Mouse (Mus musculus): ENCODE data around the gene Stk24. TPM values are rescaled to one million over a fixed set of nuclear protein-coding genes. Genes with fewer than 3 reads are reported as not detected.
A peak's percentile ranks its signal among the peaks of the same experiment; 100 is the strongest.

Gene Stk24
- polyA plus RNA-seq, 1 experiment from 2014 or later = 34.0 TPM

- Histone ChIP-seq H3K36me3 (ENCODE audit: control insufficient read depth, insufficient read depth, low read length) (no peaks in the 10 kb centered on the region), H3K4me2 (replicated peaks; ENCODE audit: low read depth) (no peak overlapping the region), H3K27me3 (ENCODE audit: control insufficient read depth, insufficient read depth, low read length) (no peaks in the 10 kb centered on the region), H3K27ac (replicated peaks) (no peak overlapping the region), H3K4me1 (replicated peaks; ENCODE audit: control insufficient read depth, insufficient read depth) (no peaks in the 10 kb centered on the region), H3K9ac (ENCODE audit: low read length) (no peak overlapping the region), H3K4me3 (ENCODE audit: low read depth, low read length) (no peak overlapping the region), H3K9me3 (ENCODE audit: control insufficient read depth, low read length) (no peaks in the 10 kb centered on the region)
- no peak for TF ChIP-seq CTCF (IDR thresholded peaks at IDR 0.05; ENCODE audit: low read depth)
- no peak for TF ChIP-seq EP300 (optimal IDR thresholded peaks at IDR 0.05)
- ATAC-seq (ENCODE audit: low FRiP score, low TSS enrichment) = no peak
- WGBS = 73% methylated on average over 17 of the region's 17 CpGs
- no peak for DNase-seq (ENCODE audit: low spot score)
These were observed 55.1 kb downstream of the Stk24 start for GRCm38 (mm10) chr14:121324521-121325330.

DNA sequence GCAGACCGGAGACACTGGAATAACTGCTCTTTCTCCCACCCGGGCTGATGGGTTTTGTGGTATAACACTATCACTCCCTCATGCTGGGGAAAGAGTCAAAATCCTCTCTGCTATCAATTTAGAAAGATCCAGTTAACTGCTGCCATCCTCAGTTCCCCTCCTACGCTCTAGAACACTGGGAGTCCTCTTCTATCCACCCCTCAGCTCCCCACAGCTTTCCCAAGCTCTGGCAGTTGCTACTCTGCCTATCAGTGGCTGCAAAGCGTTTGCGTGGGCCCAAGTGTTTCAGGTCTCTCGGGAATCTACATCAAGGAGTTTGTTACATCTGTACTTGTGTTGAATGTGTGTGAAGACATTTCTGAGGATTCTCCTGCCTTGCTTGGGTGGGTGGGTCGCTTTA, 57.2 kb downstream of the Stk24 start:
- no peak for DNase-seq (ENCODE audit: low spot score)
- H3K27ac ChIP-seq (replicated peaks) = no peak overlapping the region
- 83% methylated on average over 7 of the region's 7 CpGs for WGBS

GRCm38 (mm10) chr14:121322150-121322549, 57.7 kb downstream of the Stk24 start:
- Histone ChIP-seq H3K36me3 (ENCODE audit: control insufficient read depth, insufficient read depth, low read length) (no peaks in the 10 kb centered on the region), H3K27ac (replicated peaks) (no peak overlapping the region), H3K4me3 (ENCODE audit: low read depth, low read length) (no peak overlapping the region), H3K4me1 (replicated peaks; ENCODE audit: control insufficient read depth, insufficient read depth) (0 out of 2 replicates have a peak, but pooled peaks cover 2% of the 10 kb centered on the region), H3K27me3 (ENCODE audit: control insufficient read depth, insufficient read depth, low read length) (no peaks in the 10 kb centered on the region), H3K9ac (ENCODE audit: low read length) (no peak overlapping the region), H3K9me3 (ENCODE audit: control insufficient read depth, low read length) (no peaks in the 10 kb centered on the region), H3K4me2 (replicated peaks; ENCODE audit: low read depth) (no peak overlapping the region)
- WGBS = 89% methylated on average over 5 of the region's 5 CpGs
- no peak for ATAC-seq (ENCODE audit: low FRiP score, low TSS enrichment)
- no peak for TF ChIP-seq CTCF (IDR thresholded peaks at IDR 0.05; ENCODE audit: low read depth)
- no peak for TF ChIP-seq EP300 (optimal IDR thresholded peaks at IDR 0.05)
- DNase-seq (ENCODE audit: low spot score) = no peak

More for the DNA sequence above, 57.2 kb downstream of the Stk24 start:
- Histone ChIP-seq H3K9me3 (ENCODE audit: control insufficient read depth, low read length) (no peaks in the 10 kb centered on the region), H3K9ac (ENCODE audit: low read length) (no peak overlapping the region), H3K4me2 (replicated peaks; ENCODE audit: low read depth) (no peak overlapping the region), H3K4me3 (ENCODE audit: low read depth, low read length) (no peak overlapping the region), H3K27me3 (ENCODE audit: control insufficient read depth, insufficient read depth, low read length) (no peaks in the 10 kb centered on the region), H3K4me1 (replicated peaks; ENCODE audit: control insufficient read depth, insufficient read depth) (no peaks in the 10 kb centered on the region), H3K36me3 (ENCODE audit: control insufficient read depth, insufficient read depth, low read length) (no peaks in the 10 kb centered on the region)
- ATAC-seq (ENCODE audit: low FRiP score, low TSS enrichment) = no peak
- TF ChIP-seq EP300 (optimal IDR thresholded peaks at IDR 0.05) (no peak), CTCF (IDR thresholded peaks at IDR 0.05; ENCODE audit: low read depth) (no peak)

DNA sequence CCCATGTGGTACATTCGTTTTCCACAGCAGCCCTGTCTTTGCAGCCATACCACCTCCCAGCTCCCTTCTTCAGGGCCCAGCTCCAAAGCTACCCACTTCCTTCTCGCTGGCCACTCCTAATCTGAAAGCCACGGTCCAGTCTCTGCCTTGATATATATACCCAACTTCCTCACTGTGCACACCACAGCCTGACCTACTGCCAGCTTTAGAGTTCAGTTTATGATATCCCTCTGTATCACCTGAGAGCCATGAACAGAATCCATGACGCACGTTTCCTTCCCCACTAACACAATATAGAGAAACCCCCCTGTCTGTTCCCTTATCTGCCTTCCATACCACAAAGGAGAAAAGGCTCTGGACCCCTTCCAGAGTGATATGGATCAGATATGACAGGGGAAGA, 61.4 kb downstream of the Stk24 start:
- Histone ChIP-seq H3K27ac (replicated peaks) (0 out of 2 replicates have a peak overlapping the region, but pooled peaks have one; percentile 4), H3K9ac (ENCODE audit: low read length) (no peak overlapping the region), H3K4me3 (ENCODE audit: low read depth, low read length) (no peak overlapping the region), H3K36me3 (ENCODE audit: control insufficient read depth, insufficient read depth, low read length) (peaks cover 2% of the 10 kb centered on the region; the same call in 1 of the 2 replicates), H3K9me3 (ENCODE audit: control insufficient read depth, low read length) (no peaks in the 10 kb centered on the region), H3K4me1 (replicated peaks; ENCODE audit: control insufficient read depth, insufficient read depth) (peaks cover 4% of the 10 kb centered on the region; the same call in 1 of the 2 replicates), H3K27me3 (ENCODE audit: control insufficient read depth, insufficient read depth, low read length) (no peaks in the 10 kb centered on the region), H3K4me2 (replicated peaks; ENCODE audit: low read depth) (no peak overlapping the region)
- TF ChIP-seq EP300 (optimal IDR thresholded peaks at IDR 0.05) (no peak), CTCF (IDR thresholded peaks at IDR 0.05; ENCODE audit: low read depth) (no peak)
- WGBS = 59% methylated on average over 5 of the region's 5 CpGs
- DNase-seq (ENCODE audit: low spot score) (no peak), ATAC-seq (ENCODE audit: low FRiP score, low TSS enrichment) (peak; percentile 73)

DNA sequence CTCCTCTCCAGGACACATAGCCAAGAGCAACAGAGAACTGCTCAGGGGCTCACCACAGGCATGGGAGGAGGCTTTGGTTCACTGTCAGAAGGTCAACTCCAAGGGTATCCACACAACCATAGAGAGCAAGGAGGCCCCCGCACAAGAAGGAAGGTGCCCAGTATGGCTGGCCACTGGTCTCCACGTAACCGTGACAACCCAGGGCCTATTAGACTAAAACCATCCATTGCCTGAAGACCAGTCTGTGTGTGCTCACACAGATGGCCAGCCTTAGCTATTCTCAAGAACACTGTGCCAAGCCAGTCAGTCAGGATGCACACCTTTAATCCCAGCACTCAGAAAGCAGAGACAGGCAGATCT, 62.5 kb downstream of the Stk24 start:
- no peak overlapping the region for H3K4me3 ChIP-seq (ENCODE audit: low read depth, low read length)
- no peak overlapping the region for H3K27ac ChIP-seq (replicated peaks)
- no peak overlapping the region for H3K4me2 ChIP-seq (replicated peaks; ENCODE audit: low read depth)
- no peak overlapping the region for H3K9ac ChIP-seq (ENCODE audit: low read length)
- DNase-seq (ENCODE audit: low spot score) (no peak), ATAC-seq (ENCODE audit: low FRiP score, low TSS enrichment) (0 out of 2 replicates have a peak, but pooled peaks have one; percentile 27)
- WGBS = 96% methylated on average over 3 of the region's 3 CpGs
- TF ChIP-seq CTCF (IDR thresholded peaks at IDR 0.05; ENCODE audit: low read depth) (no peak), EP300 (optimal IDR thresholded peaks at IDR 0.05) (no peak)
- H3K4me1 ChIP-seq (replicated peaks; ENCODE audit: control insufficient read depth, insufficient read depth) = peaks cover 4% of the 10 kb centered on the region
- peaks cover 2% of the 10 kb centered on the region; the same call in 1 of the 2 replicates for H3K36me3 ChIP-seq (ENCODE audit: control insufficient read depth, insufficient read depth, low read length)
- no peaks in the 10 kb centered on the region for H3K9me3 ChIP-seq (ENCODE audit: control insufficient read depth, low read length)
- H3K27me3 ChIP-seq (ENCODE audit: control insufficient read depth, insufficient read depth, low read length) = no peaks in the 10 kb centered on the region

GRCm38 (mm10) chr14:121316631-121317311, 63.0 kb downstream of the Stk24 start:
- Histone ChIP-seq H3K4me3 (ENCODE audit: low read depth, low read length) (no peak overlapping the region), H3K27me3 (ENCODE audit: control insufficient read depth, insufficient read depth, low read length) (no peaks in the 10 kb centered on the region), H3K9ac (ENCODE audit: low read length) (no peak overlapping the region), H3K9me3 (ENCODE audit: control insufficient read depth, low read length) (no peaks in the 10 kb centered on the region), H3K4me1 (replicated peaks; ENCODE audit: control insufficient read depth, insufficient read depth) (peaks cover 4% of the 10 kb centered on the region), H3K36me3 (ENCODE audit: control insufficient read depth, insufficient read depth, low read length) (peaks cover 2% of the 10 kb centered on the region; the same call in 1 of the 2 replicates), H3K4me2 (replicated peaks; ENCODE audit: low read depth) (no peak overlapping the region), H3K27ac (replicated peaks) (no peak overlapping the region)
- WGBS = 47% methylated on average over 13 of the region's 13 CpGs
- DNase-seq (ENCODE audit: low spot score) = no peak
- no peak for ATAC-seq (ENCODE audit: low FRiP score, low TSS enrichment)
- TF ChIP-seq CTCF (IDR thresholded peaks at IDR 0.05; ENCODE audit: low read depth) (no peak), EP300 (optimal IDR thresholded peaks at IDR 0.05) (no peak)

Data from stomach, postnatal 0 days (tissue).